Mouse (Mus musculus) A20 (cell line): ENCODE data around the gene Ncam1.

ENCODE experiments used
- DNase-seq: peaks from one replicate; pipeline ENCODE4 v3.0.0-alpha.2; 2011; ENCODE audit warnings: low read depth, low spot score

Ncam1 gene

GRCm38 (mm10) chr9:49622928-49623676 lies 175.6 kb downstream of the Ncam1 start:
- no peak for DNase-seq

- no peak for DNase-seq
Observed at GRCm38 (mm10) chr9:49621691-49622090, 177.0 kb downstream of the Ncam1 start.

GRCm38 (mm10) chr9:49618699-49619392 lies 179.9 kb downstream of the Ncam1 start:
- no peak for DNase-seq

GRCm38 (mm10) chr9:49618266-49618665 lies 180.5 kb downstream of the Ncam1 start:
- no peak for DNase-seq

GRCm38 (mm10) chr9:49617216-49617615 lies 181.5 kb downstream of the Ncam1 start:
- DNase-seq = peak; percentile 23

GRCm38 (mm10) chr9:49612387-49612786 lies 186.3 kb downstream of the Ncam1 start:
- DNase-seq = no peak

- no peak for DNase-seq
Observed at GRCm38 (mm10) chr9:49608191-49608590, 190.5 kb downstream of the Ncam1 start.

GRCm38 (mm10) chr9:49606717-49607116 lies 192.0 kb downstream of the Ncam1 start:
- no peak for DNase-seq

- DNase-seq = no peak
Observed at GRCm38 (mm10) chr9:49606317-49606716, 192.4 kb downstream of the Ncam1 start.

- no peak for DNase-seq
Observed at GRCm38 (mm10) chr9:49605791-49606190, 192.9 kb downstream of the Ncam1 start.

- no peak for DNase-seq
Observed at GRCm38 (mm10) chr9:49605351-49605750, 193.4 kb downstream of the Ncam1 start.

- DNase-seq = no peak
Observed at GRCm38 (mm10) chr9:49601215-49601614, 197.5 kb downstream of the Ncam1 start.

- no peak for DNase-seq
Observed at GRCm38 (mm10) chr9:49595635-49596348, 202.9 kb downstream of the Ncam1 start.

GRCm38 (mm10) chr9:49594876-49595634 lies 203.7 kb downstream of the Ncam1 start:
- DNase-seq = no peak

- no peak for DNase-seq
Observed at GRCm38 (mm10) chr9:49593951-49594536, 204.7 kb downstream of the Ncam1 start.

GRCm38 (mm10) chr9:49592006-49592405 lies 206.7 kb downstream of the Ncam1 start:
- no peak for DNase-seq

GRCm38 (mm10) chr9:49590261-49590660 lies 208.5 kb downstream of the Ncam1 start:
- DNase-seq = no peak

- no peak for DNase-seq
Observed at GRCm38 (mm10) chr9:49577136-49577535, 221.6 kb downstream of the Ncam1 start.

GRCm38 (mm10) chr9:49571695-49572510 lies 226.8 kb downstream of the Ncam1 start:
- DNase-seq = no peak
